Comparison of ENCODE assay signal across 21 mouse cellular contexts in the genomic region with DNA sequence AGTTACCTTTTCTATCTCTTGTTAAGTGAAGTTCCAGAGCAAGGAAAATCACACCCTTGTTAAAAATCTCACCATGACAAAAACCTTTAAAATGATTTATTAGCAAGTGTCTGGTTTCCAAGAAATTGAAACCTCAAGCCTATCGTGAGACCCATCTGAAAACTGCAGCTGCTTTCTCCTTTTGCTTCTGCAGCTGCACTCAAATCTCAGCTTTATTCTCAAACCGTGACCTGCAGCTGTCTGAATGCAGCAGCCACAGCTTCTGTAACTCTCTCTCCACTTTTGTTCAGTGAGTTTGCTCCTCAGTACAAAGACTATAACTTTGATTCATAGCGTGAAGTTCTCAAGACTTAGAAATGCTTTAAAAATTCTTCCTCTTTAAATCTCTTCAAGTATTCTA.
DNase-seq lines count a peak whose midpoint lies in the region; ATAC-seq and TF ChIP-seq lines count a peak whose summit lies in the region.
"Had no signal": no experiment of that assay in that cellular context is flagged by ENCODE, and none has a peak within 500 bp of the region (broad histone marks: within the 10 kb centered on the region; RNA-seq: fewer than 3 reads in every experiment).

No protein-coding gene starts in this region.

- no peak for TF ChIP-seq CTCF in midbrain, postnatal 0 days (IDR thresholded peaks at IDR 0.05)

- DNase-seq in kidney, postnatal 10 days = no peak
- DNase-seq in midbrain, postnatal 0 days (ENCODE audit: low spot score) = peak; percentile 1
- peak; percentile 31 for DNase-seq in forelimb bud, embryonic 11.5 days (ENCODE audit: low read depth, low spot score)
- no peak for DNase-seq in thymus, postnatal 0 days (ENCODE audit: low spot score)
- no peak for DNase-seq in lung, postnatal 4 days
- DNase-seq: adrenal gland, postnatal 36 days; cerebellum, adult 9-10 months; heart, postnatal 4 days; kidney, postnatal 14 days; right cerebral cortex, postnatal 25 days; thymus, postnatal 14 days had no signal

- ATAC-seq in kidney, embryonic 14.5 days (ENCODE audit: low FRiP score, low TSS enrichment) = peak; percentile 89
- no peak for ATAC-seq in midbrain, postnatal 0 days (ENCODE audit: low FRiP score)
- ATAC-seq in midbrain, embryonic 16.5 days = no peak
- ATAC-seq: CD4-positive, CD25-positive, alpha-beta regulatory T cell, adult 4 months; inflammation-experienced regulatory T-cells, adult 6 months; lung, postnatal 0 days had no signal

- no peaks in the 10 kb centered on the region for H3K36me3 ChIP-seq in kidney, embryonic 14.5 days (ENCODE audit: control insufficient read depth, insufficient read depth, low read length)
- no peaks in the 10 kb centered on the region for H3K36me3 ChIP-seq in midbrain, postnatal 0 days (ENCODE audit: insufficient read depth, low read length)
- no peaks in the 10 kb centered on the region for H3K36me3 ChIP-seq in midbrain, embryonic 16.5 days (ENCODE audit: control insufficient read depth, insufficient read depth, low read length)
- H3K36me3 ChIP-seq: embryonic facial prominence, embryonic 12.5 days; G1E; liver, embryonic 15.5 days had no signal

- 11% methylated on average over 3 of the region's 3 CpGs for WGBS in kidney, embryonic 14.5 days
- WGBS in midbrain, postnatal 0 days = 23% methylated on average over 3 of the region's 3 CpGs
- 22% methylated on average over 3 of the region's 3 CpGs for WGBS in midbrain, embryonic 16.5 days

- H3K4me3 ChIP-seq in kidney, embryonic 14.5 days (ENCODE audit: low read length) = no peak overlapping the region
- H3K4me3 ChIP-seq in midbrain, postnatal 0 days (ENCODE audit: low read depth, low read length) = no peak overlapping the region
- no peak overlapping the region for H3K4me3 ChIP-seq in midbrain, embryonic 16.5 days (ENCODE audit: low read depth, low read length)
- H3K4me3 ChIP-seq: embryonic facial prominence, embryonic 12.5 days; left cerebral cortex, adult 2 months; liver, embryonic 15.5 days; megakaryocyte, embryonic 14.5 days had no signal

- no peak overlapping the region for H3K9ac ChIP-seq in kidney, embryonic 14.5 days (ENCODE audit: low read depth, low read length)
- H3K9ac ChIP-seq in midbrain, postnatal 0 days (replicated peaks; ENCODE audit: low read length, poor library complexity, severe bottlenecking) = no peak overlapping the region
- no peak overlapping the region for H3K9ac ChIP-seq in midbrain, embryonic 16.5 days (ENCODE audit: low read depth, low read length)
- H3K9ac ChIP-seq: embryonic facial prominence, embryonic 12.5 days; liver, embryonic 15.5 days had no signal

- no peaks in the 10 kb centered on the region for H3K9me3 ChIP-seq in kidney, embryonic 14.5 days (ENCODE audit: control insufficient read depth, low read length)
- H3K9me3 ChIP-seq in midbrain, postnatal 0 days (ENCODE audit: low read length) = no peaks in the 10 kb centered on the region
- no peaks in the 10 kb centered on the region for H3K9me3 ChIP-seq in midbrain, embryonic 16.5 days (replicated peaks; ENCODE audit: control insufficient read depth, low read length, poor library complexity, severe bottlenecking)
- H3K9me3 ChIP-seq: embryonic facial prominence, embryonic 12.5 days; G1E; liver, embryonic 15.5 days; megakaryocyte, embryonic 14.5 days had no signal

- H3K27ac ChIP-seq in kidney, embryonic 14.5 days (ENCODE audit: low read depth, low read length) = no peak overlapping the region
- H3K27ac ChIP-seq in midbrain, postnatal 0 days (ENCODE audit: low read depth, low read length) = no peak overlapping the region
- no peak overlapping the region for H3K27ac ChIP-seq in midbrain, embryonic 16.5 days (ENCODE audit: low read length)
- H3K27ac ChIP-seq: embryonic facial prominence, embryonic 12.5 days; left cerebral cortex, adult 2 months; liver, embryonic 15.5 days had no signal

- no peaks in the 10 kb centered on the region for H3K27me3 ChIP-seq in kidney, embryonic 14.5 days (ENCODE audit: control insufficient read depth, insufficient read depth, low read length)
- H3K27me3 ChIP-seq in midbrain, postnatal 0 days (ENCODE audit: insufficient read depth, low read length) = no peaks in the 10 kb centered on the region
- no peaks in the 10 kb centered on the region for H3K27me3 ChIP-seq in midbrain, embryonic 16.5 days (ENCODE audit: control insufficient read depth, insufficient read depth, low read depth, low read length)
- H3K27me3 ChIP-seq: embryonic facial prominence, embryonic 12.5 days; liver, embryonic 15.5 days; megakaryocyte, embryonic 14.5 days had no signal

- H3K4me2 ChIP-seq in kidney, embryonic 14.5 days (replicated peaks; ENCODE audit: low read depth, low read length) = no peak overlapping the region
- H3K4me2 ChIP-seq in midbrain, postnatal 0 days (ENCODE audit: low read depth, low read length, poor library complexity, severe bottlenecking) = no peak overlapping the region
- no peak overlapping the region for H3K4me2 ChIP-seq in midbrain, embryonic 16.5 days (ENCODE audit: low read length)
- H3K4me2 ChIP-seq: embryonic facial prominence, embryonic 12.5 days; liver, embryonic 15.5 days had no signal

- H3K4me1 ChIP-seq in kidney, embryonic 14.5 days (ENCODE audit: control insufficient read depth, insufficient read depth, low read length) = no peaks in the 10 kb centered on the region
- no peaks in the 10 kb centered on the region for H3K4me1 ChIP-seq in midbrain, postnatal 0 days (ENCODE audit: insufficient read depth, low read length)
- H3K4me1 ChIP-seq in midbrain, embryonic 16.5 days (ENCODE audit: control insufficient read depth, insufficient read depth, low read length) = no peaks in the 10 kb centered on the region
- H3K4me1 ChIP-seq: embryonic facial prominence, embryonic 12.5 days; liver, embryonic 15.5 days; megakaryocyte, embryonic 14.5 days had no signal

Comparison
In these comparisons a context has a peak if more than half of its experiments do, and no peak if none do; other contexts are left out.
1. DNase-seq: peak in midbrain, postnatal 0 days (single experiment) and forelimb bud, embryonic 11.5 days (single experiment); none in kidney, postnatal 10 days (single experiment), thymus, postnatal 0 days (single experiment) and lung, postnatal 4 days (0 of 2).